Mouse (Mus musculus) frontal cortex, adult 2 months (tissue): ENCODE data around the gene Dennd2a. TPM values are rescaled to one million over a fixed set of nuclear protein-coding genes. Genes with fewer than 3 reads are reported as not detected.
"Not testable (repeated sequence)": the region's sequence is repeated elsewhere in the genome, so short reads cannot be mapped to it uniquely, and the experiment has no call there.

Experiments
- DNase-seq, 2 experiments: peaks; one replicate each; pipeline ENCODE4 v3.0.0; 2022; ENCODE audit warnings: low spot score in 1 of 2; ENCODE audit errors: extremely low spot score in 1 of 2
- polyA plus RNA-seq: library from polyadenylated mRNA; depleted of rRNA; stranded (reverse); fragments of >200 nt; gene quantifications from 2 replicates; pipeline ENCODE4 v1.2.3, GENCODE M21; 2012

The Dennd2a gene
- polyA plus RNA-seq, 1 experiment = 24.8 TPM

DNA sequence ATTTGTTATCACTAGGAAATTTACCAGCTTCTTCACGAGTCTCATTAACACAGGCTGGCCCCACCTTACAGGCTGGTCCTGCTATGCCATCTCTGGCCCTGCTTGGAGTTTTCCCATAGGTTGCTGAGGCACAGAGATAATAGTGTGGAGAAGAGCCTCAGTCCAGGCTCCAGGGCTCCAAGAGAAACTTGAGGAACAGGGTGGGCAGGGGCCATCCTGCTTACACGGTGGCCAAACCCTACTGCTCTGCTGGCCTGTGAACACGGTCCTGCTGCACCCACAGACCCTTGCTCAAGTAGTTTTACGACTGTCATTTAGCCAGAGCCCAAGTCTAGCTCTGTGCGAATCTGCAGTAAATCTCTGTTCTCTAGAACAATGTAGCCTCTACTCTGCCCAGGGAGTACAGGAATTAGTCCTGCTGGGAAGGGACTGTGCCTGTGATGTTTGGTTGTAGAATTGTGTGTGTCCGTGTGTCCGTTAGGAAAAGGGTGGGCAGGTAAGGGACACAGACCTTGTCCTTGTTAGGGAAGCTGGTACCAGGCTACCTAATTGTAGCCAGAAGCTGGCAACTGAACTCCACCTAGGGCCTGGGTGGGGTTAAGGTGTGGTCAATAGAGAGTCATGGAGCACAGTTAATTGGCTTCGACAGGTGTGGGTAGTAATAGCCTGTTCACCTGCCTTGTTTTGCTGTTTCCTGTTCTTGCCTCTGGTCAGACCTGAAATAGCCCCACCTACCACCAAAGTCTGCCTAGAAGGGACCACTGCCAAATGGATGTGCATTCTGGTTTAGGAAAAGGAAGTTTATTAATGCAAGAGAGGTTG lies 102.1 kb downstream of the Dennd2a start:
- DNase-seq = no peak

DNA sequence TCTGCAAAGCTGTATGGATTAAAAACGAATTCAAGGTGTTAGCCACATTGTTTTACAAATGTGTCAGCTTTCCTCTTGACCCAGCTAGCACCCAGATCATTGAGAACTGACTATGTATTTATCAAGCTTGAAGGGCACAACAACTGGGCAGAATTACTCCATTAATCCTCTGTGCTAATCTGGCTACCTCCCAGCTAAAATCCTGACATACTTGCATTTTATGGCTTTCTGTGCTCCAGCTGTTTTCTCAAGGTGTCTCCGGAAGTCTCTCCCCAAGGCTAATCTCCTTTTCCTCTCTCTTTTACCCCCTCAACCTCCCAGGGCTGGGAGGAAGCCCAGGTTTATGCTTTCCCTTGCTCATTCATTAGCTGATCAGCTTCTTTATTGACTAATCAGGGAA lies 103.1 kb downstream of the Dennd2a start:
- no peak for DNase-seq

DNA sequence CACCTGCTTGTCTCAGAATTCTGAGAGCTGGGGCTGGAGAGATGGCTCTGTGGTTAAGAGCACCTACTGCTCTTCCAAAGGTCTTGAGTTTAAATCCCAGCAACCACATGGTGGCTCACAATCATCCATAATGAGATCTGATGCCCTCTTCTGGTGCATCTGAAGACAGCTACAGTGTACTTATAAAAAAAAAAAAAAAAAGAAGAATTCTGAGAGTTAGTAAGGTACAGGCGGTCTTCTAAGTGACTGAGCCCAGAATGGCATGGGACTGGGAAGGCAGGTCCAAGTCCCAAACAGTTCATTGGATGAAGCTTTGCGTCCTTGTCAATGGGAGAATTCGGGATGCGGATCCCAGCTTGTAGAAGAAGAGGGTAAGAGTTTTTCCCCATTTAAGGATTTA lies 104.1 kb downstream of the Dennd2a start:
- DNase-seq = no peak

GRCm38 (mm10) chr6:39451033-39451432 lies 106.6 kb downstream of the Dennd2a start:
- no peak for DNase-seq

DNA sequence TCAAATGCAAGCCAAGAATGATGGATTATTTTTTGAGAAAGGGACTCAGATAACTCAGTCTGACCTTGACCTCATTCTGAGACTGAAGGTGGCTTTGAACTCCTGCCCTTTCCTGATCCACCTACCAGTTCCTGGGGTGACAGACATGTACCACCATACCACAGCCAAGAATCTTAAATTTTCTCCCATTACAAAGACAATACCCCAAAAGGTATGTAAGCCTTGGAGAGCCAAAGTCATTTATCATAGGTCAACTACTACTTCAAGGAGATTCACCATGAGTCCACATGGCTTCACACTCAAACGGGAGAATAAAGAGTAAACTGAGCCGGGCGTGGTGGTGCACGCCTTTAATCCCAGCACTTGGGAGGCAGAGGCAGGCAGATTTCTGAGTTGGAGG lies 107.1 kb downstream of the Dennd2a start:
- DNase-seq = no peak

DNA sequence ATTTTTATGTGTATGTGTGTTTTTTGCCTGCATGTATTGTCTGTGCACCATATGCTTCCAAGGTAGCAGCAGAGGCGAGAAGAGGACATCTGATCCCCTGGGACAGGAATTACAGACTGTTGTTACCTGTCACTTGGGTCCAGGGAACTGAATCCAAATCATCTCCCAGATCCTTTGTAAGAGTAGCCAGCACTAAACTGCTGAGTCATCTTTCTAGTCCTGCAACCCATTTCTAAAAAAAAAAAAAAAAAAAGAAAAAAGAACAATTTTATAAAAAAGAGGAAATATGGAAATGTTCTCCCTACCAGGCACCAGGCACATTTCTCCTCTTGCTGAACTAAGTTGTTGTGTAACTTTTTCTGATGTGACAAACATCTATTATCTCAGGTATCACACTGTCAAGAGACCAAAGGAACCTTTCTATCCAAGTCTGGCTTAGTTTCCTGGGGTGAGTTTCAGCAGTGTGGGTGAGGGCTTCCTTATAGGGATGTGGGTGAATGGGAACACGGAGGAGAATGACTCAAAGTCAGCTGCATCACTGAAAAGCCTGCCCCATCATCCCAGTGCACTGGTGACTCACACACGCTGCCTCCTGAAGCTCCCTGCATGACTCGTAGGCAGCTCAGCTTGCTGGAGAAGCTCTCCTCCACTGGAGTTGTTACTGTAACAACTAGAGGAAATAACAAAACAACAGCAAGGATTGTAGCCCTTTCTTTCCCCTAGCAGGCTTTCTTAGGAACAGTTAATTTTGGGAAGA lies 110.1 kb downstream of the Dennd2a start:
- DNase-seq = peak; percentile 48 to 74

- DNase-seq = no peak
These were observed 111.7 kb downstream of the Dennd2a start for GRCm38 (mm10) chr6:39445801-39446572.

- DNase-seq = no peak
These were observed 114.8 kb downstream of the Dennd2a start for GRCm38 (mm10) chr6:39442786-39443287.

DNA sequence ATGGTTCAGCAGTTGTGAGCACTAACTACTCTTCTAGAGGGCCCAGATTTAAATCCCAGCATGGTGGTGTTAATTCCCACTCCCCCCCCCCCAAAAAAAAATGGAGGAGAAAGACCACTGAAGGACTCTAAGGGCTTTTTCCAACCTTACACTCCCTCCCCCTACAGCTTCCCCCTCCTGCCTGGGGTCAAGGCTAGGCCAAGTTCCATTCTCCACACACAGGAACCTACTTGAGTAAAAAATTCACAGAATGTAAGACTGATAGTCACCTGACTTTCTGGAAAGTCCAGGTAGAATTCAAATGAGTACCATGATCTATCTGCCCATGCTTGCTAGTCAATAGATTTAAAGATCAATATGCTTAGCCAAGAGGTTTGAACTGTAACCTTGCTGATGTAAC lies 117.5 kb downstream of the Dennd2a start:
- DNase-seq = no peak

- not testable (repeated sequence) for DNase-seq
These were observed 120.1 kb downstream of the Dennd2a start for GRCm38 (mm10) chr6:39437519-39437918.

DNA sequence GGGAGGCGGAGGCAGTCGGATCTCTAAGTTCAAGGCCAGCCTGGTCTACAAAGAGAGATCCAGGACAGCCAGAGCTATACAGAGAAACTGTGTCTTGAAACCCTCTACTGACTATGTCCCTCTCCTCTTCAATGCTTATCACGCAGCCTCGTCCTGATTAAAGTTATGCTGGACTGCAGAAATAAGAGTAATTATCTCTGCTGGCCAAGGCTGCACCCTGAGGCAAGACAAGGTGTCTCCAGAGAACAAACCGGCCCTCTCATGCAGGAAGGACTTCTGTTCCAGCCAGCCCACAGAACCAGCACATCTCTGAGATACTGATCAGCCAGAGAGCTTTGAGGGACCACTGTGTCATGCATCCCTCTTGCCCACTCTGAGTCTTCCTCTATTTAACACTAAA lies 121.8 kb downstream of the Dennd2a start:
- no peak for DNase-seq

GRCm38 (mm10) chr6:39434886-39435492 lies 122.7 kb downstream of the Dennd2a start:
- no peak for DNase-seq

DNA sequence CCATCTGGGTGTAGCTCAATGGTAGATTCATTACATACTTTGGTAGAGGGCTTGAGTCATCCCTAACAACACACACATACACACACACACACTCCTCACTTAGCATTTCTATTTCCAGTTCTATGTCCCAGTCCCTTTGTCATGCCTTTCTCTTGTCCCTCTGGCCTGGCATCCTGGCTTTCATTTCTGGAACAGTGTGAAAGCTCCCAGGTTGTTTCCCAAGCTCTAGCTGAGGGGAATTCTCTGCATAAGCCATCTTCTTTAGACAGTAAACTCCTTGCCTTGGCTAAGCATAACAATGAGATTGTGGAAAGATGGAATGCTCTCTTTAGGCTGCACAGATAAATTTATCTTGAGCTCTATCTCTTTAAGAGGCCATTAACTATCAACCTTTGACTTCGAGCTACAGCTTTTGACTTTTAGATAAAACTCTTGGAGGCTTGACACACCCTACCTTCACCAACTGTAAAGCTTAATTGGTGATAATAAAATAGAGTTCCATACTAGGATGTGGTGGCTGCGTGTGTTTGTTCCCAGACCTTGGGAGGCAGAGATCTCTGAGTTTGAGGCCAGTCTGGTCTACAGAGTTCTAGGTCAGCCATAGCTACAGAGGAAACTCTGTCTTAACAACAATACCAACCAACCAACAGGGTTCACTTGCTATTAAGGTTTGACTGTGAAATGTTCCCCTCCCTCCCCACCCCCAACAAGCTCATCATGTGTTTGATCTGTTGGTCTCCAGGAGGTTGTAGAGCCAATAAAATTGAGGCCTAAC lies 123.4 kb downstream of the Dennd2a start:
- DNase-seq = no peak

GRCm38 (mm10) chr6:39433701-39434100 lies 124.0 kb downstream of the Dennd2a start:
- no peak for DNase-seq

DNA sequence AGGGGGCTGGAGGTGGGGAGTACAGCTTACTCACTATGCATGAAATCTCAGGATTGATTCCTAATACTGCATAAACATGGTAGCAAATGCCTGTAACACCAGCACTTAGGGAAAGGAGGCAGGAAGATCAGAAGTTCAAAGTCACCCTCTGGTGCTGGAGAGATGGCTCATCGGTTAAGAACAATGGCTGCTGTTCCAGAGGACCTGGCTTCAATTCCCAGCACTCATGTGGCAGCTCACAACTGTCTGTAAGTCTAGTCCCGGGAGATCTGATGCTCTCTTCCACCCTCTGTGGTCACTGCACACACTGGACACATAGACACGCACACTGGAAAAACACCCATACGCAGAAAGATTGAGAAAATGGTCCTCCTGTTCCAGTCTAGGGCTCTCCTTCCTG lies 124.5 kb downstream of the Dennd2a start:
- DNase-seq = no peak

DNA sequence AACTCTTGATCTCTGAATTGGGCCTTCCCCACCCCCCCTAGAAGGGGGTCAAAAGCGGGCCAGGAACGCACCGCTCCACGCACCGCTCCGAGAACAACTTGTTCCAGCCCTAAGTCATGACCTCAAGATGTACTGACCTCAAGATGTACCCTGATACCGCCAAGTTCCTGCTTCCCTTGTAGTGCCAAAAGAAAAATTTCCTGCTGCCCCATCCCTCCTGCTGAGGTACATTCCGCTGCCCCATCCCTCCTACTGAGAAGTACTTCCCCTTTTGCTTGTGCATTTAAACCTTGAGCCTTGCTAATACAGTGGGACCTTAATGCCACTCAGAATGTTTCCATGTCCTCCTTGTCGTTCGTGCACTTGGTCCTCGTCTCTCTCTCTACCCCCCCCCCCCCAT lies 126.9 kb downstream of the Dennd2a start:
- DNase-seq = no peak

- no peak for DNase-seq
These were observed 128.5 kb downstream of the Dennd2a start for GRCm38 (mm10) chr6:39429007-39429788.

GRCm38 (mm10) chr6:39427276-39428003 lies 130.2 kb downstream of the Dennd2a start:
- no peak for DNase-seq
